Comparison of ENCODE assay signal across 10 mouse cellular contexts in genomic region chr2:157407596-157407995, GRCm38 (mm10). TPM values are rescaled to one million over a fixed set of nuclear protein-coding genes. Genes with fewer than 3 reads are reported as not detected.
DNase-seq lines count a peak whose midpoint lies in the region; TF ChIP-seq lines count a peak whose summit lies in the region.
"Had no signal": no experiment of that assay in that cellular context is flagged by ENCODE, and none has a peak within 500 bp of the region (broad histone marks: within the 10 kb centered on the region; RNA-seq: fewer than 3 reads in every experiment).

No protein-coding gene starts in this region.

- intact Hi-C loops in gastrocnemius, adult 2 months (cut with DNase I): no loop called here

- DNase-seq in adrenal gland, adult 2 months: peak; percentile 63
- DNase-seq in adrenal gland, adult 8-10 months: no peak
- peak; percentile 61 for DNase-seq in 3134 (ENCODE audit: extremely low read depth, insufficient read length, low spot score)
- peak; percentile 78 for DNase-seq in gastrocnemius, adult 2 months
- DNase-seq in lung, adult 2 months: peak; percentile 22
- no peak for DNase-seq in urinary bladder, postnatal 10 days (ENCODE audit: low spot score)
- no peak for DNase-seq in frontal cortex, postnatal 14 days (ENCODE audit: low spot score in 2 of 2)
- no peak for DNase-seq in thymus, adult 18-20 months

- peak overlapping the region; percentile 53 for H3K27ac ChIP-seq in gastrocnemius, adult 2 months
- H3K27ac ChIP-seq: embryonic facial prominence, embryonic 13.5 days; heart, embryonic 13.5 days had no signal

- no peak overlapping the region for H3K4me3 ChIP-seq in gastrocnemius, adult 2 months
- H3K4me3 ChIP-seq in lung, adult 2 months (replicated peaks; ENCODE audit: extremely low read depth, low read depth, low read length): no peak overlapping the region
- H3K4me3 ChIP-seq: embryonic facial prominence, embryonic 13.5 days; heart, embryonic 13.5 days had no signal

- peaks cover 2% of the 10 kb centered on the region for H3K4me1 ChIP-seq in lung, adult 2 months (ENCODE audit: control insufficient read depth, insufficient read depth, low read length)

- TF ChIP-seq CTCF in gastrocnemius, adult 2 months (IDR thresholded peaks at IDR 0.05): no peak
- no peak for TF ChIP-seq CTCF in lung, adult 2 months (IDR thresholded peaks at IDR 0.05; ENCODE audit: insufficient read depth, low read length)

- TF ChIP-seq POLR2A in lung, adult 2 months (IDR thresholded peaks at IDR 0.05; ENCODE audit: borderline replicate concordance, extremely low read depth, low read depth, low read length): no peak

- 65% methylated on average over 7 of the region's 7 CpGs for WGBS in lung, adult 2 months

RNA-seq across cellular contexts. Expression of gene Src, which starts 10.6 kb away (rescaled TPM):
- 10 to 100 TPM; 12.6 to 22.7 TPM for total RNA-seq in adrenal gland, adult 2 months (2021)
- polyA plus RNA-seq in adrenal gland, adult 2 months (2012; rRNA removed): 28.4 and 29.4 TPM in 2 replicates
- total RNA-seq in adrenal gland, adult 8-10 months (2022): 10 to 100 TPM; 18.3 to 32.9 (median 24.8) TPM
- total RNA-seq in gastrocnemius, adult 2 months (2021): 1 to 10 TPM; 2.2 to 2.8 TPM
- 59.8 and 62.3 TPM in 2 replicates for polyA plus RNA-seq in lung, adult 2 months (2012; rRNA removed)

RNA-seq across cellular contexts. Expression of gene Manbal, which starts 40.2 kb away (rescaled TPM):
- 10 to 100 TPM; 31.0 to 37.6 TPM for total RNA-seq in adrenal gland, adult 2 months (2021)
- 85.8 and 87.4 TPM in 2 replicates for polyA plus RNA-seq in adrenal gland, adult 2 months (2012; rRNA removed)
- total RNA-seq in adrenal gland, adult 8-10 months (2022): 10 to 100 TPM; 36.3 to 40.3 (median 36.5) TPM
- total RNA-seq in gastrocnemius, adult 2 months (2021): 10 to 100 TPM; 13.5 TPM
- polyA plus RNA-seq in lung, adult 2 months (2012; rRNA removed): 85.5 and 108 TPM in 2 replicates

Comparison
In these comparisons a context has a peak if more than half of its experiments do, and no peak if none do; other contexts are left out.
1. DNase-seq: peak in adrenal gland, adult 2 months (single experiment), 3134 (single experiment), gastrocnemius, adult 2 months (single experiment) and lung, adult 2 months (single experiment); none in adrenal gland, adult 8-10 months (single experiment), urinary bladder, postnatal 10 days (single experiment), frontal cortex, postnatal 14 days (0 of 2) and thymus, adult 18-20 months (0 of 2).